Mouse (Mus musculus): ENCODE data around the gene Ermap. TPM values are rescaled to one million over a fixed set of nuclear protein-coding genes. Genes with fewer than 3 reads are reported as not detected.

Ermap gene
- polyA plus RNA-seq, 1 experiment, result not detected

DNA sequence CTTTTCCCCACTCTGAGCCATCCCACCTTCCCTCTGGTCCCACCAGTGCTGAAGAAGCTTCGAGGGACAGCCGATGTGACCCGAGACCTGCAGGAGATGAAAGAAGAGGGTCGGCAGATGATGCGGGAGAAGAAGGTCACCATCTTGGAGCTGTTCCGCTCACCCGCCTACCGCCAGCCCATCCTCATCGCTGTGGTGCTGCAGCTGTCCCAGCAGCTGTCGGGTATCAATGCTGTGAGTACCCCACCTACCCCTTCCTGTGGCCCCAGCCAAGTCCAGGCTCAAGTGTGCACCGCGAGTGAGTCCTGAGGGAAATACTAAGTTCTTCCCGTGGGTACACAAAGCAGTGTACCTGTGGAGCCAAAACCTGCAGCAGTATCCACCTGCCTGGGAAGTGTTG, 56.5 kb downstream of the Ermap start:
- H3K4me3 ChIP-seq (ENCODE audit: insufficient read depth, low read depth, low read length), result no peak overlapping the region
- H3K27ac ChIP-seq (replicated peaks; ENCODE audit: low read depth, low read length), result no peak overlapping the region
- H3K4me1 ChIP-seq (ENCODE audit: control insufficient read depth, insufficient read depth, insufficient read length, low read length), result no peaks in the 10 kb centered on the region

DNA sequence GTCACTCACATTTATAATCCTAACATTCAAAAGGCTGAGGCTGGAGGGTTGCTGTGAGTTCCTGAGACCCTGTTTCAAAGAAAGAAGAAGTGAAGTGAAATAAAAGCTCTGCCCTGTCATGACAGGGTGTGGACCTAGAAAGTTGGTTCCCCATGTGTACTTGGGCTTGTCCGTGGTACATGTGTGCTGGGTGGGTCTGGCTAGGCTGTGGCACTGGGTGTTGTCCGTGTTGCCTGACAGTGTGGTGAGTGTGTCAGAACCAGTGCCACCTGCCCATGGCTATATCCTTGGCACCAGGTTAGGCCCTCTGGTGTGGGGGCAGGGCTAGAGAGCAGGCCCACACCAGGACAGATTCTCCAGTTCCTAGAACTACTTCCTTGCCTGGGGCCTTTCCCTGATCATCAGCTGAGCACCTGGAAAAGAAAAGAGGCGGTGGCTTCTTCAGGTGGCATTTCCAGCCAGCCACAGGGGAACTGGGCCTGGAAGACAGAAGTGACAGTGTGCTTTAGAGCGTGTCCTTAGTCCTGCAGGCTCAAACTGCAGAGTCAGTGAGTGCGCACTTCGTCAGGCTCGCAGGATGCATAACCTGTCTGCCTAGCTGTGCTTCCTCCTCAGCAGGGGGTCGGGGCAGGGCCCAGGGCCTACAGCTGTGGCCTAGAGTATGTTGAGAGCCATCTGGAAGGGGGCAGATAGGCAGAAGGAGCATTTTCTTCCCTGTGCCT, 58.5 kb downstream of the Ermap start:
- Histone ChIP-seq H3K4me3 (ENCODE audit: insufficient read depth, low read depth, low read length) (no peak overlapping the region), H3K27ac (replicated peaks; ENCODE audit: low read depth, low read length) (no peak overlapping the region), H3K4me1 (ENCODE audit: control insufficient read depth, insufficient read depth, insufficient read length, low read length) (0 out of 2 replicates have a peak, but pooled peaks cover 4% of the 10 kb centered on the region)

DNA sequence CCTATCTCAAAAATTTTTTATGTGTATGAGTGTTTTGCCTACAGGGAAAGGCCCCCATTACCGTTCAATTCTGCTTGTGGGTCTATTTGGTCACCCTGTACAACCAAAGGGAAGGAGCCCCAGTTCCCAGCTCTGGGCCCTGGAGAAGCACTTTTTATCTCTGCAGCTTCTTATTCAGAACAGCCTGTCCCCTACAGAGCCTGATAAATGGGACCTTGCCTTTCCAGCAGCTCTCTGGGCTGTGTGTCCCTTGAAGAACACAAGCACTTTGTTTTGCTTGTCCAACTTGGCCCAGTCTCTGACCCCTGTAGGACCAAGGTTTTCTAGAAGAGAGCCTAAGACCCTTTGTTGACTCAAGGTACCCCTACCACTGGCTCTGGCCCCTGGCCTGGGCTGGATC, 60.7 kb downstream of the Ermap start:
- 0 out of 2 replicates have a peak, but pooled peaks cover 4% of the 10 kb centered on the region for H3K4me1 ChIP-seq (ENCODE audit: control insufficient read depth, insufficient read depth, insufficient read length, low read length)
- H3K27ac ChIP-seq (replicated peaks; ENCODE audit: low read depth, low read length), result no peak overlapping the region
- no peak overlapping the region for H3K4me3 ChIP-seq (ENCODE audit: insufficient read depth, low read depth, low read length)

DNA sequence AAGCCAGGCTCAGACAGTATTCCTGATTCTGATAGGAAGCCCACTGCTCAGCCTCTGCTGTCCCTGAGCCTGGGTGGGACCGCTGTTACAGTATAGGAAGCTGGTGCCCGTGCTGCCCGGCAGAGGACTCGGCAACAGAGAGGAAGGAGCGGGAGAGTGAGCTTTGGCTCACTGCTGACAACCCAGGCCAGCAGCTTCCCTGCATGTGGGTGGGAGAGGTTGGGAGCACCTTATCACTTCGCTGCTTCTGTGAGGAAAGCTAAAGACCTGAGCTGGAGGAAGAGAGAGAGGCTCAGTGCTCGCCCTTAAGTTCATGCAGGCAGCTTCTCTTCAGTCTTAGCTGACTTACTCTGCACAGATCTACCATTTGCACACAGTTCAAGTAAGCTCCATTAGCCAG, 61.3 kb downstream of the Ermap start:
- H3K27ac ChIP-seq (replicated peaks; ENCODE audit: low read depth, low read length), result no peak overlapping the region
- H3K4me3 ChIP-seq (ENCODE audit: insufficient read depth, low read depth, low read length), result no peak overlapping the region
- H3K4me1 ChIP-seq (ENCODE audit: control insufficient read depth, insufficient read depth, insufficient read length, low read length), result 0 out of 2 replicates have a peak, but pooled peaks cover 4% of the 10 kb centered on the region

DNA sequence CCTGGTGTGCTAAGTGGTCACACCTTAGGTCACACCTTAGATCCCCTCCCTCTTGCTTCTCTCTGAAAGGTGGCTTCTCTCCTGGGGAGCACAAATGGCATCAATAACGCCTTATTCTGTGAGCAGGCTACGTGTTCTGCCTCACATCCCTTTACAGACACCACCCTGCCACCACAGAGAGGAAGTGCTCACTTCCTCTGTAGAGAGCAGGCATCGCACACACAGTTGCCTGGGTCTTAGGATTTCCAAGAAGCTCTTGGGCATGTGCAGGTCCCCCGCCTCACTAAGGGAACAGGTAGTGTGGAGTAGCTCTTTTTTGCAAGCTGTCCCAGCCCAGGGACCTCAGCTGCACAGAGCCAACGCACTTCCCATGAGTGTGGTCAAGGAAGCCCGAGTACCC, 62.6 kb downstream of the Ermap start:
- 0 out of 2 replicates have a peak, but pooled peaks cover 4% of the 10 kb centered on the region for H3K4me1 ChIP-seq (ENCODE audit: control insufficient read depth, insufficient read depth, insufficient read length, low read length)
- no peak overlapping the region for H3K4me3 ChIP-seq (ENCODE audit: insufficient read depth, low read depth, low read length)
- H3K27ac ChIP-seq (replicated peaks; ENCODE audit: low read depth, low read length), result no peak overlapping the region

DNA sequence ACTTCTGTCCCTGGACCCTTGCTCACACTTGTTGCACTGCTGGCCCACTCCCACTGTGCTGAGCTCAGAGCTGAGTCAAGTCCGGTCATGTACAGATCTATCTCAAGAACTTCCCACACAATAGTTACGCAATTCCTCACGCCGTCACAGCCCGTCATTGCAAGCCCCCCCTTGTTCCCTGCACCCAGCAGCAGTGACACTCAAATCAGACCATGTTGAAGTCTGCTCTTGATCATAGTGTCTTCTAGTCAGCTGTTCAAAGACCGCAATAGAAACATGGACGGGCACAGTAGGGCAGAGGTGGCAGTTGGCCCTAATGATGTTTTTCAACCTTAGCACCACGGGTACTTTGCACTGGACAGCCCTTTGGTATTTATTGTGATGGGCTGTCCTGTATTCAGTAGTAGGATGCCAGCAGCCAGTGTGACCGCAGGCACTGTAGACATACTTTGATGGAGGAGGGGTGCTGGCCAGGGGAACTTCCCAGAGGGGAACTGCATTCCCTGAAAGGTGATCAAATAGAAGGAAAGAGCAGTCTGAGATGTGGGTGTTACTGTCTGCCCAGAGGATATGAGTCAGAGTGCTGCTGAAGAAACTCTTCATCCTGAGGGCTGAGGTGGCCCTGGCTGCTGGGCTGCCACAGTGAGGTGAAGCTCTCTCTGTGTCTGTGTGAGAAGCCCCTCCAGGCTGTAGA, 64.1 kb downstream of the Ermap start:
- Histone ChIP-seq H3K27ac (replicated peaks; ENCODE audit: low read depth, low read length) (no peak overlapping the region), H3K4me1 (ENCODE audit: control insufficient read depth, insufficient read depth, insufficient read length, low read length) (0 out of 2 replicates have a peak, but pooled peaks cover 4% of the 10 kb centered on the region)

More for the DNA sequence above, 64.1 kb downstream of the Ermap start:
- H3K4me3 ChIP-seq (ENCODE audit: insufficient read depth, low read depth, low read length), result no peak overlapping the region

Other genes with a start within 250 kb of the Ermap start
- not detected in 2 replicates for gene Lao1, start 228.4 kb downstream of the Ermap start, polyA plus RNA-seq (2012; ENCODE audit: insufficient read depth, insufficient read length, missing spikeins)
- 2.8 and 7.4 TPM in 2 replicates for gene Slc2a1, start 81.3 kb downstream of the Ermap start, polyA plus RNA-seq (2012; ENCODE audit: insufficient read depth, insufficient read length, missing spikeins)
- gene Zfp691, start 15.8 kb downstream of the Ermap start, polyA plus RNA-seq (2012; ENCODE audit: insufficient read depth, insufficient read length, missing spikeins), result 16.2 and 24.1 TPM in 2 replicates
- gene Svbp, start 5.3 kb upstream of the Ermap start, polyA plus RNA-seq (2012; ENCODE audit: insufficient read depth, insufficient read length, missing spikeins), result 30.6 and 38.8 TPM in 2 replicates
- gene Tmem269, start 28.2 kb upstream of the Ermap start, polyA plus RNA-seq (2012; ENCODE audit: insufficient read depth, insufficient read length, missing spikeins), result not detected in 2 replicates
- 4.3 and 6.8 TPM in 2 replicates for gene AU022252, start 42.7 kb upstream of the Ermap start, polyA plus RNA-seq (2012; ENCODE audit: insufficient read depth, insufficient read length, missing spikeins)
- 5.7 and 6.5 TPM in 2 replicates for gene P3h1, start 42.9 kb upstream of the Ermap start, polyA plus RNA-seq (2012; ENCODE audit: insufficient read depth, insufficient read length, missing spikeins)
- 0.46 TPM in 1 of 2 replicates, not detected in the other for gene Cldn19, start 65.4 kb upstream of the Ermap start, polyA plus RNA-seq (2012; ENCODE audit: insufficient read depth, insufficient read length, missing spikeins)
- 573 and 1,023 TPM in 2 replicates for gene Ybx1, start 104.6 kb upstream of the Ermap start, polyA plus RNA-seq (2012; ENCODE audit: insufficient read depth, insufficient read length, missing spikeins)
- 15.4 and 17.0 TPM in 2 replicates for gene Ppih, start 130.5 kb upstream of the Ermap start, polyA plus RNA-seq (2012; ENCODE audit: insufficient read depth, insufficient read length, missing spikeins)
- 0.87 TPM in 1 of 2 replicates, not detected in the other for gene Ccdc30, start 225.5 kb upstream of the Ermap start, polyA plus RNA-seq (2012; ENCODE audit: insufficient read depth, insufficient read length, missing spikeins)
- gene Ppcs, start 232.4 kb upstream of the Ermap start, polyA plus RNA-seq (2012; ENCODE audit: insufficient read depth, insufficient read length, missing spikeins), result 44.7 and 46.7 TPM in 2 replicates
- gene Zmynd12, start 232.8 kb upstream of the Ermap start, polyA plus RNA-seq (2012; ENCODE audit: insufficient read depth, insufficient read length, missing spikeins), result 0.99 TPM in 1 of 2 replicates, not detected in the other